Mouse (Mus musculus): ENCODE measurements around the gene Ufc1. TPM values are rescaled to one million over a fixed set of nuclear protein-coding genes. Genes with fewer than 3 reads are reported as not detected.
A peak's percentile ranks its signal among the peaks of the same experiment; 100 is the strongest.
"Not testable (repeated sequence)": the region's sequence is repeated elsewhere in the genome, so short reads cannot be mapped to it uniquely, and the experiment has no call there.

Ufc1 gene
- 149 and 183 TPM in 2 replicates for polyA plus RNA-seq (2012; ENCODE audit: insufficient read depth, insufficient read length, missing spikeins)

GRCm38 (mm10) chr1:171294298-171295062, at the start of gene Ufc1:
Ufc1 (minus strand) TSS chr1:171295024.
- Histone ChIP-seq H3K27ac (replicated peaks; ENCODE audit: low read depth, low read length) (peak within 1 kb of the TSS; percentile 98), H3K4me3 (ENCODE audit: insufficient read depth, low read depth, low read length) (peak within 1 kb of the TSS; percentile 93), H3K4me1 (ENCODE audit: control insufficient read depth, insufficient read depth, insufficient read length, low read length) (0 out of 2 replicates have a peak, but pooled peaks cover 5% of the 10 kb centered on the region)

- Histone ChIP-seq H3K27ac (replicated peaks; ENCODE audit: low read depth, low read length) (peak overlapping the region; percentile 38; the same call in 1 of the 2 replicates), H3K4me3 (ENCODE audit: insufficient read depth, low read depth, low read length) (peak overlapping the region; percentile 79; the same call in 1 of the 2 replicates), H3K4me1 (ENCODE audit: control insufficient read depth, insufficient read depth, insufficient read length, low read length) (peaks cover 5% of the 10 kb centered on the region; the same call in 1 of the 2 replicates)
Observed at GRCm38 (mm10) chr1:171343922-171344677, 49.3 kb upstream of the Ufc1 start.

GRCm38 (mm10) chr1:171342262-171343207, 47.7 kb upstream of the Ufc1 start:
- Histone ChIP-seq H3K4me3 (ENCODE audit: insufficient read depth, low read depth, low read length) (no peak overlapping the region), H3K27ac (replicated peaks; ENCODE audit: low read depth, low read length) (no peak overlapping the region), H3K4me1 (ENCODE audit: control insufficient read depth, insufficient read depth, insufficient read length, low read length) (no peaks in the 10 kb centered on the region; the same call in 1 of the 2 replicates)

- peak overlapping the region; percentile 87 for H3K4me3 ChIP-seq (ENCODE audit: insufficient read depth, low read depth, low read length)
- H3K4me1 ChIP-seq (ENCODE audit: control insufficient read depth, insufficient read depth, insufficient read length, low read length), result no peaks in the 10 kb centered on the region; the same call in 1 of the 2 replicates
- H3K27ac ChIP-seq (replicated peaks; ENCODE audit: low read depth, low read length), result peak overlapping the region; percentile 69
Observed at GRCm38 (mm10) chr1:171330216-171330560, 35.4 kb upstream of the Ufc1 start.

GRCm38 (mm10) chr1:171329433-171330215, 34.8 kb upstream of the Ufc1 start:
- H3K4me3 ChIP-seq (ENCODE audit: insufficient read depth, low read depth, low read length), result peak overlapping the region; percentile 87
- H3K27ac ChIP-seq (replicated peaks; ENCODE audit: low read depth, low read length), result peak overlapping the region; percentile 98
- no peaks in the 10 kb centered on the region; the same call in 1 of the 2 replicates for H3K4me1 ChIP-seq (ENCODE audit: control insufficient read depth, insufficient read depth, insufficient read length, low read length)

GRCm38 (mm10) chr1:171328839-171329432, 34.1 kb upstream of the Ufc1 start, which contains the start of gene Dedd:
Dedd (plus strand) TSS chr1:171329145.
- Histone ChIP-seq H3K4me1 (ENCODE audit: control insufficient read depth, insufficient read depth, insufficient read length, low read length) (no peaks in the 10 kb centered on the region; the same call in 1 of the 2 replicates), H3K4me3 (ENCODE audit: insufficient read depth, low read depth, low read length) (peak within 1 kb of the TSS; percentile 87), H3K27ac (replicated peaks; ENCODE audit: low read depth, low read length) (peak within 1 kb of the TSS; percentile 98)

- H3K4me3 ChIP-seq (ENCODE audit: insufficient read depth, low read depth, low read length), result peak overlapping the region; percentile 87
- H3K27ac ChIP-seq (replicated peaks; ENCODE audit: low read depth, low read length), result peak overlapping the region; percentile 98
- H3K4me1 ChIP-seq (ENCODE audit: control insufficient read depth, insufficient read depth, insufficient read length, low read length), result no peaks in the 10 kb centered on the region; the same call in 1 of the 2 replicates
Observed at GRCm38 (mm10) chr1:171328244-171328643, 33.4 kb upstream of the Ufc1 start.

- not testable (repeated sequence) for H3K27ac ChIP-seq (replicated peaks; ENCODE audit: low read depth, low read length); H3K4me1 ChIP-seq (ENCODE audit: control insufficient read depth, insufficient read depth, insufficient read length, low read length); H3K4me3 ChIP-seq (ENCODE audit: insufficient read depth, low read depth, low read length)
Observed at GRCm38 (mm10) chr1:171326588-171326987, 31.8 kb upstream of the Ufc1 start.

- no peak overlapping the region for H3K27ac ChIP-seq (replicated peaks; ENCODE audit: low read depth, low read length)
- H3K4me1 ChIP-seq (ENCODE audit: control insufficient read depth, insufficient read depth, insufficient read length, low read length), result no peaks in the 10 kb centered on the region; the same call in 1 of the 2 replicates
- no peak overlapping the region for H3K4me3 ChIP-seq (ENCODE audit: insufficient read depth, low read depth, low read length)
Observed at GRCm38 (mm10) chr1:171325571-171325970, 30.7 kb upstream of the Ufc1 start.

- H3K4me1 ChIP-seq (ENCODE audit: control insufficient read depth, insufficient read depth, insufficient read length, low read length), result no peaks in the 10 kb centered on the region
- H3K27ac ChIP-seq (replicated peaks; ENCODE audit: low read depth, low read length), result no peak overlapping the region
- no peak overlapping the region for H3K4me3 ChIP-seq (ENCODE audit: insufficient read depth, low read depth, low read length)
Observed at GRCm38 (mm10) chr1:171322012-171322411, 27.2 kb upstream of the Ufc1 start.

GRCm38 (mm10) chr1:171321415-171321814, 26.6 kb upstream of the Ufc1 start:
- H3K4me1 ChIP-seq (ENCODE audit: control insufficient read depth, insufficient read depth, insufficient read length, low read length), result no peaks in the 10 kb centered on the region
- no peak overlapping the region for H3K4me3 ChIP-seq (ENCODE audit: insufficient read depth, low read depth, low read length)
- no peak overlapping the region for H3K27ac ChIP-seq (replicated peaks; ENCODE audit: low read depth, low read length)

GRCm38 (mm10) chr1:171320151-171320550, 25.3 kb upstream of the Ufc1 start:
- Histone ChIP-seq H3K4me1 (ENCODE audit: control insufficient read depth, insufficient read depth, insufficient read length, low read length) (no peaks in the 10 kb centered on the region), H3K4me3 (ENCODE audit: insufficient read depth, low read depth, low read length) (no peak overlapping the region), H3K27ac (replicated peaks; ENCODE audit: low read depth, low read length) (no peak overlapping the region)

- no peak overlapping the region for H3K27ac ChIP-seq (replicated peaks; ENCODE audit: low read depth, low read length)
- no peak overlapping the region for H3K4me3 ChIP-seq (ENCODE audit: insufficient read depth, low read depth, low read length)
- no peaks in the 10 kb centered on the region for H3K4me1 ChIP-seq (ENCODE audit: control insufficient read depth, insufficient read depth, insufficient read length, low read length)
Observed at GRCm38 (mm10) chr1:171319748-171320147, 24.9 kb upstream of the Ufc1 start.
